Mouse (Mus musculus) frontal cortex, postnatal 14 days (tissue): ENCODE data around the gene Olfr684.

Source experiments
- DNase-seq, 2 experiments: peaks; one replicate each; pipeline ENCODE4 v3.0.0; 2022; ENCODE audit warnings: low spot score in 2 of 2

Gene Olfr684

DNA sequence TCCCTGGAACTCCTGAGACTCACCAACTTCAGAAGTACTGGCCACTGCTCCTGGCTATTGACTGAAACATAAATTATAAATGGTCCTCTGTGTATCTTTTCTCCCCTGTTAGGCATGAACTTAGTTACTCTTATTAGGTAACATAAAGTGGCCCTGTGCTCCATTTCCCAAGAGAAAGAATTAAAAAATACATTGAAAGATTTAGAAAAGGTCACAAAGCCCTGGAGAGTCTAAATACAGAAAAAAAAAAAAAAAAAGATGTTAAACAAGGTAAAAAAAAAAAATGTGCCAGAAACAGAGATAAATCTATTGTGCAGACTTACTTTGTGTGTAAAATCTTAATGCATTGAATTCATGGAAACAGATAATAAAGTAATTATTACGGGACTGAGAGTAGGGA, at the start of gene Olfr684:
Olfr684 (minus strand) TSS at position 101 of the 400 bp plus-strand sequence.
- no peak for DNase-seq

DNA sequence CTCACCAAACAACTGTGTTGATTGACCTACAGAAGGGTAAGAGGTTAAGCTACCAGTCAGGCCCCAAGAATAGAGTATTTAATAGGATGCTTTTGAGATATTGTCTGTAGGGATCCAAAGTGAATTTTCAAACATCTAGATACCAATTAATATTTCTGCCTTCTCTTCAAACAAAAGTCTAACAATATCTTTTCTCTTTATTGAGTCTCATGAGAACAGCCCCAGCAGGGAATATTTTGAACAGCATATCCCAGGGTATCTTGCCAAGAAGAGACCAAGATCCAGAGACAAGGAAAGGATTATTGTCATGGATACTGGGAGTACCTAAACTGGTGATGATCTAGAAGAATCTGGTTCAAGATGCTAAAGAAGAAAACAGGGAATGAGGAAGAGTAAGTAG, 43.9 kb upstream of the Olfr684 start, which contains the start of gene Olfr686:
Olfr686 (minus strand) TSS at position 101 of the 400 bp plus-strand sequence.
- no peak for DNase-seq

DNA sequence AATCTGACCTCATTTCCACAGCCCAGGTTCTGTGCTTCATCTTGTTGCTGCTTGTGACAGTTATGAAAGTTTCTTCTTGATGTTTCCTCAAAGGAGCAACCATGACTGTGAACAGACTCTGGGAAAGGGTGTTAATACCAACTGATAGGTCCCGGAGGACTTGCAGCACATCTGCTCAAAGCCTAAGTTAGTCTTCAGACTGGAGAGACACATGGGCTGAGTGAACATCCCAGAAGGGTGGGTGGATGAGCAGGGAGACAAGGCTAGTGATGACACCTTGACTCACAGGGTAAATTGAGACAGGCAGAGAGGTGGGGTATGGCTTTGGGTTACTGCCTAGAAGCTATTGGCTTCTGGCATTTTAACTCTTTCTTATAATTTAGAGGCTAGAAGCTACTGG, 22.5 kb upstream of the Olfr684 start, which contains the start of gene Olfr685:
Olfr685 (minus strand) TSS at position 101 of the 400 bp plus-strand sequence.
- DNase-seq = no peak

DNA sequence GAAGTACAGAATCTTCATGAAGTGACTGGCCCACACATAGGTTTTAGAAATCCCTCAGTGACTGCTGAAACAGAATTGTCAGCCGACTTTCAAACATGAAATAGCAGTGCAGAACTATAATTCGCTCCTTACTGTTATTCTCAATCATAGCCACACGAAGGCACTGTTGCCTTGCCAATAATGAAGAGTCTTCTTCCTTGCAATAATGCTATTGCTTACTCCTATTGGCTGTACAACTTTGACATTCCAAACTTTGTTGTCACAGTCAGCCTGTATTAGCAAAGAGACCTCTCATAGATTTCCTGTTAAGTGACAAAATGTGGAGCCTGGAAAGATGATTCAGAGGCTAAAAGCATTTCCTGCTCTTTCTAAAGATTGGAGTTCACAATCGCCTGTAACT, 7.3 kb upstream of the Olfr684 start:
- DNase-seq = peak in 1 of 2 experiments; percentile 24

DNA sequence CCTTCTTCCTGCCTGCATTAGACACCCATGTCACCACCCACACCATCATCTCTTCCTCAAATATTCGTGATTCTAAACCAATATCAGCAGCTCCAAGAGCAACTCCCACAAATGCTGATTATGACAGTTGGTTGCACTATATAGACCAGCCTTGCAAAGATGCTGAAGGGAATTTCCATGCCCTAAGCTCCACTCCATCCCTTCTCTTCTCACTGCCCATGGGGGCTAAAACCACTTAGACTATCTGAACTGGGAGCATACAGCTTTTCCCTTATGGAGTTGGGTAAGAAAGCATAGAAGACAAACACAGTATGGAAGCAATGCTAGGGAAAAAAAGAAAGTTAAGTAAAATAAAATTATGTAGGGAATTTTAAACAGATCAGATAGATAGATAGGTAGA, 16.5 kb downstream of the Olfr684 start, which contains the start of gene Olfr683:
Olfr683 (minus strand) TSS at position 101 of the 400 bp plus-strand sequence.
- no peak for DNase-seq

DNA sequence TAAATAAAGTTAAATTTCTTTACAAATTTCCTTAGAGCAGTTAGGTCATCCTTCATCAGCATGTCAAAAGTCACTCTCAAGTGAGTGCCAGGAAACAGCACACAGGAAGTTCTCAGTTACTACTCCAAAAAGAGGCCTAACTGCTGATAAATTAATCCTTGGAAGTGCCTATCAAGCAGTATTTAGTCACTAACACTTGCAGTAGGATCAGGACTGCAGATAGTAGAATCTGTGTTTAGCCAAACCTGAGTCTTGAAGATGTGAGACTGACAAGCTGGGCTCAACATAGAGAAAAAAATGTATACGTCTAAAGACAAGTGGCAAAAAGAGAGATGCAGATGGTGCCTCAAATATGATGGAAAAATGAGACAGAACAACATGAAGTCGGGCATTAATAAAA, 22.2 kb downstream of the Olfr684 start:
- DNase-seq = no peak

DNA sequence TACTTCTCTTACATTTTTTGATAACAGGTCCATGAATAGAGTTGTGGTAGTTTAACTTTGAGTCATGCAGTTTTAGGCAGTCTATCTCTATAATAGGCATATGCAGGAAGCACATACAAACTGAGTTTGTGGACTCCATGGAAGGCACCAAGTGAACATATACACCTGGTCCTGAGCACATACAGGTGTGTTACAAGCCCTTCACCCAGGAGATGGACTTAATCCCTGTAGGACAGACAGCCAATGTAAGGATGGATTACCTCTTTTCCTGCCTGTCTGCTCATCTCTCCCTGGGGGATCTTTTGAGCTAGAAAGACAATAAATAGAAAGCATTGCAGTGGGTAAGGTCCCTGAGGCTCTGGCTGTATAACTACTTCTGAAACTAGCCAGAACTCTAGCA, 46.9 kb downstream of the Olfr684 start, which contains the start of gene Olfr681:
Olfr681 (plus strand) TSS at position 301 of the 400 bp plus-strand sequence.
- no peak for DNase-seq
